Mouse (Mus musculus): ENCODE results near the gene Nrsn1.
"Not testable (repeated sequence)": the region's sequence is repeated elsewhere in the genome, so short reads cannot be mapped to it uniquely, and the experiment has no call there.

Nrsn1 gene

GRCm38 (mm10) chr13:25270402-25270801 is at the start of gene Nrsn1:
Nrsn1 (minus strand) TSS chr13:25270502.
- DNase-seq (ENCODE audit: low spot score) = not testable (repeated sequence)

GRCm38 (mm10) chr13:25312059-25312458 is 41.8 kb upstream of the Nrsn1 start:
- DNase-seq (ENCODE audit: low spot score) = no peak

- DNase-seq (ENCODE audit: low spot score) = no peak
Measured at GRCm38 (mm10) chr13:25310068-25310467, 39.8 kb upstream of the Nrsn1 start.

GRCm38 (mm10) chr13:25288736-25289135 is 18.4 kb upstream of the Nrsn1 start:
- DNase-seq (ENCODE audit: low spot score) = no peak

- no peak for DNase-seq (ENCODE audit: low spot score)
Measured at GRCm38 (mm10) chr13:25274934-25275565, 4.7 kb upstream of the Nrsn1 start.

- no peak for DNase-seq (ENCODE audit: low spot score)
Measured at GRCm38 (mm10) chr13:25272189-25272588, 1.9 kb upstream of the Nrsn1 start.

- peak; percentile 64 for DNase-seq (ENCODE audit: low spot score)
Measured at GRCm38 (mm10) chr13:25269569-25270268, 583 bp downstream of the Nrsn1 start.

GRCm38 (mm10) chr13:25269039-25269438 is 1.3 kb downstream of the Nrsn1 start:
- no peak for DNase-seq (ENCODE audit: low spot score)

- DNase-seq (ENCODE audit: low spot score) = no peak
Measured at GRCm38 (mm10) chr13:25262748-25263147, 7.6 kb downstream of the Nrsn1 start.

- no peak for DNase-seq (ENCODE audit: low spot score)
Measured at GRCm38 (mm10) chr13:25257608-25258007, 12.7 kb downstream of the Nrsn1 start.

- no peak for DNase-seq (ENCODE audit: low spot score)
Measured at GRCm38 (mm10) chr13:25254478-25255263, 15.6 kb downstream of the Nrsn1 start.

GRCm38 (mm10) chr13:25251893-25252292 is 18.4 kb downstream of the Nrsn1 start:
- no peak for DNase-seq (ENCODE audit: low spot score)

GRCm38 (mm10) chr13:25220186-25220787 is 50.0 kb downstream of the Nrsn1 start:
- no peak for DNase-seq (ENCODE audit: low spot score)

- no peak for DNase-seq (ENCODE audit: low spot score)
Measured at GRCm38 (mm10) chr13:25218394-25218793, 51.9 kb downstream of the Nrsn1 start.

GRCm38 (mm10) chr13:25206950-25207349 is 63.4 kb downstream of the Nrsn1 start:
- DNase-seq (ENCODE audit: low spot score) = no peak
